Mouse (Mus musculus) lung, postnatal 4 days (tissue): Measurements from ENCODE around the gene Prkca.

Experiments
- DNase-seq, 2 experiments: peaks; one replicate each; pipeline ENCODE4 v3.0.0; 2021

The Prkca gene

GRCm38 (mm10) chr11:108343789-108344462 is at the start of gene Prkca:
TSS of gene Prkca (minus strand) at chr11:108343928.
- peak; percentile 93 to 97 for DNase-seq

- no peak for DNase-seq
These were observed 41.9 kb upstream of the Prkca start for GRCm38 (mm10) chr11:108385666-108386024.

- DNase-seq, result no peak
These were observed 41.4 kb upstream of the Prkca start for GRCm38 (mm10) chr11:108384920-108385665.

- DNase-seq, result no peak
These were observed 38.9 kb upstream of the Prkca start for GRCm38 (mm10) chr11:108382664-108383063.

GRCm38 (mm10) chr11:108378363-108378751 is 34.6 kb upstream of the Prkca start:
- DNase-seq, result no peak

- DNase-seq, result peak; percentile 71 to 76
These were observed 34.1 kb upstream of the Prkca start for GRCm38 (mm10) chr11:108377680-108378362.

GRCm38 (mm10) chr11:108376815-108377214 is 33.1 kb upstream of the Prkca start:
- DNase-seq, result no peak

GRCm38 (mm10) chr11:108367046-108367445 is 23.3 kb upstream of the Prkca start:
- DNase-seq, result no peak

GRCm38 (mm10) chr11:108365600-108365999 is 21.9 kb upstream of the Prkca start:
- no peak for DNase-seq

- no peak for DNase-seq
These were observed 21.3 kb upstream of the Prkca start for GRCm38 (mm10) chr11:108364945-108365589.

- DNase-seq, result peak; percentile 24 to 71
These were observed 20.3 kb upstream of the Prkca start for GRCm38 (mm10) chr11:108363991-108364390.

- DNase-seq, result no peak
These were observed 19.2 kb upstream of the Prkca start for GRCm38 (mm10) chr11:108362965-108363364.

- DNase-seq, result no peak
These were observed 17.3 kb upstream of the Prkca start for GRCm38 (mm10) chr11:108360983-108361382.

- DNase-seq, result no peak
These were observed 15.2 kb upstream of the Prkca start for GRCm38 (mm10) chr11:108358911-108359310.

- DNase-seq, result no peak
These were observed 12.3 kb upstream of the Prkca start for GRCm38 (mm10) chr11:108356020-108356419.

- no peak for DNase-seq
These were observed 9.2 kb upstream of the Prkca start for GRCm38 (mm10) chr11:108352842-108353388.

- no peak for DNase-seq
These were observed 7.1 kb upstream of the Prkca start for GRCm38 (mm10) chr11:108350799-108351198.

GRCm38 (mm10) chr11:108345321-108345720 is 1.6 kb upstream of the Prkca start:
- DNase-seq, result no peak

GRCm38 (mm10) chr11:108344759-108345158 is 1.0 kb upstream of the Prkca start:
- DNase-seq, result no peak

GRCm38 (mm10) chr11:108342781-108343768 is 653 bp downstream of the Prkca start, which contains the start of gene Apoh:
TSS of gene Apoh (plus strand) at chr11:108343354.
- peak; percentile 62 to 65 for DNase-seq

- DNase-seq, result no peak
These were observed 1.9 kb downstream of the Prkca start for GRCm38 (mm10) chr11:108341783-108342182.

- no peak for DNase-seq
These were observed 3.4 kb downstream of the Prkca start for GRCm38 (mm10) chr11:108340293-108340692.
